Mouse (Mus musculus): ENCODE data around the gene Sos1. TPM values are rescaled to one million over a fixed set of nuclear protein-coding genes. Genes with fewer than 3 reads are reported as not detected.

The Sos1 gene
- polyA plus RNA-seq, 1 experiment = 21.9 TPM

DNA sequence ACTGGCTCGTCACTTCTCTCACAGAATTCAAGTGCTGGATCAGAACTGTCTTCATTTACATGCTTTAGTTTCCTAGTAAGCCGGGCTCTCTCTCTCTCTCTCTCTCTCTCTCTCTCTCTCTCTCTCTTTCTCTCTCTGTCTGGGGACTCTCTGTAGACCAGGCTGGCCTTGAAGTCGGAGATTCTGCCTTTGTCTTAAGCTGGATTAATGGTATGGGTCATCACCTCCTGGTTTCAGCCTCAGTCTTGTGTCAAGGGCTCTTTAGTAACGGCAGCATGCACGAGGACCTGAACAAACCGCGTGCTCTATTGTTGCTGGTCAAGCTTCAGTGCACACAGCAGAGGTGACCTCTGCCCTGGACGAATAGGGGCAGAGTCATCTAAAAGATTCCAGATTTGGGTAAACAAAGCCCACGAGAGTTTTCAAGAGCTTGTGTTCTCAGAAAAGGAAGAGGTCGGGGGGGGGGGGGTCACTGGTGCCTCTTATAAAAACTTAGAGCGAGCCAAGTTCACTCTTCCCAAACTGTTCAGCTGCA lies 133.6 kb downstream of the Sos1 start:
- no peak for TF ChIP-seq POLR2A (IDR thresholded peaks at IDR 0.05; ENCODE audit: borderline replicate concordance, extremely low read depth, insufficient read depth, insufficient read length, poor library complexity, severe bottlenecking)
- no peak for TF ChIP-seq CTCF (IDR thresholded peaks at IDR 0.05; ENCODE audit: borderline replicate concordance, extremely low read depth, insufficient read depth, insufficient read length)
- DNase-seq (ENCODE audit: low read depth) = peak; percentile 3

DNA sequence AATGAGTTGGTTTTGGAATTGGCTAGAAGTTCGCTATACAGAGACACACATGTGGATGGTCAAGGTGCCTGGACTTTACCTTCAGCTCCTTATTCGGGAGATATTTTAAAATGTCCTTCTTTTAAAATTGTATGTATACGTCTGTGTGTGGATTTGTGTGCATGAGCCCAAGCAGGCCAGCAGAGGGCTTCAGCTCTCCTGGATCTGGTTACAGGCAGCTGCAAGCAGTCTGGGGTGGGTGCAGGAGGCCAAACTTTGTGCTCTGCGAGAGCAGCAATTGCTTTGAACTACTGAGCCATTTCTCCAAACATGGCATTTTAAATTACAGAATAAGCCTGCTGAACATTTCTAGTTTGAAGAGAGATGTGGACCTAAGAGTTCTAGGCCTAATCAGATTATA lies 135.0 kb downstream of the Sos1 start:
- TF ChIP-seq CTCF (IDR thresholded peaks at IDR 0.05; ENCODE audit: borderline replicate concordance, extremely low read depth, insufficient read depth, insufficient read length) = peak; percentile 37; the same call in 1 of the 2 replicates
- no peak for TF ChIP-seq POLR2A (IDR thresholded peaks at IDR 0.05; ENCODE audit: borderline replicate concordance, extremely low read depth, insufficient read depth, insufficient read length, poor library complexity, severe bottlenecking)
- DNase-seq (ENCODE audit: low read depth) = peak; percentile 30

Other genes starting within 250 kb of the Sos1 start
- gene Morn2, start 190.2 kb downstream of the Sos1 start, polyA plus RNA-seq (2012; rRNA removed) = 16.0 and 25.6 TPM in 2 replicates
- gene Dhx57, start 190.0 kb downstream of the Sos1 start, polyA plus RNA-seq (2012; rRNA removed) = 65.0 and 69.8 TPM in 2 replicates
- gene Arhgef33, start 173.0 kb downstream of the Sos1 start, polyA plus RNA-seq (2012; rRNA removed) = 1.9 and 3.1 TPM in 2 replicates
- 0.93 and 2.3 TPM in 2 replicates for gene Gm10190, start 106.9 kb downstream of the Sos1 start, polyA plus RNA-seq (2012; rRNA removed)
- 2.6 and 3.3 TPM in 2 replicates for gene Cdkl4, start 97.4 kb upstream of the Sos1 start, polyA plus RNA-seq (2012; rRNA removed)
- 49.8 and 55.3 TPM in 2 replicates for gene Map4k3, start 248.0 kb upstream of the Sos1 start, polyA plus RNA-seq (2012; rRNA removed)